9 mouse cellular contexts compared by ENCODE assay signal in genomic region chr10:9495143-9495651, GRCm38 (mm10).
DNase-seq lines count a peak whose midpoint lies in the region; ATAC-seq lines count a peak whose summit lies in the region.
"Had no signal": no experiment of that assay in that cellular context is flagged by ENCODE, and none has a peak within 500 bp of the region (broad histone marks: within the 10 kb centered on the region; RNA-seq: fewer than 3 reads in every experiment).

No protein-coding gene starts in this region.

- WGBS in heart, embryonic 11.5 days (ENCODE audit: insufficient replicate concordance), result 18% methylated on average over 6 of the region's 6 CpGs
- WGBS in forebrain, embryonic 16.5 days, result 3% methylated on average over 6 of the region's 6 CpGs
- 25% methylated on average over 6 of the region's 6 CpGs for WGBS in lung, embryonic 16.5 days

- H3K9ac ChIP-seq in heart, embryonic 11.5 days (ENCODE audit: low read depth, low read length), result no peak overlapping the region
- no peak overlapping the region for H3K9ac ChIP-seq in forebrain, embryonic 16.5 days (replicated peaks; ENCODE audit: low read depth, low read length)
- H3K9ac ChIP-seq in lung, embryonic 16.5 days (ENCODE audit: low read length), result no peak overlapping the region

- no peaks in the 10 kb centered on the region for H3K9me3 ChIP-seq in heart, embryonic 11.5 days (replicated peaks; ENCODE audit: control insufficient read depth, low read length)
- H3K9me3 ChIP-seq in forebrain, embryonic 16.5 days (ENCODE audit: control insufficient read depth, low read length), result no peaks in the 10 kb centered on the region
- H3K9me3 ChIP-seq in lung, embryonic 16.5 days (ENCODE audit: control insufficient read depth, low read length), result no peaks in the 10 kb centered on the region

- no peaks in the 10 kb centered on the region for H3K36me3 ChIP-seq in heart, embryonic 11.5 days (ENCODE audit: control insufficient read depth, insufficient read depth, low read length)
- H3K36me3 ChIP-seq in forebrain, embryonic 16.5 days (ENCODE audit: control insufficient read depth, insufficient read depth), result no peaks in the 10 kb centered on the region
- H3K36me3 ChIP-seq in lung, embryonic 16.5 days (ENCODE audit: control insufficient read depth, insufficient read depth, low read length), result no peaks in the 10 kb centered on the region

- H3K4me3 ChIP-seq in heart, embryonic 11.5 days (ENCODE audit: low read depth, low read length), result no peak overlapping the region
- H3K4me3 ChIP-seq in forebrain, embryonic 16.5 days (replicated peaks; ENCODE audit: low read length), result no peak overlapping the region
- no peak overlapping the region for H3K4me3 ChIP-seq in lung, embryonic 16.5 days (ENCODE audit: low read length)

- H3K27ac ChIP-seq in heart, embryonic 11.5 days (ENCODE audit: low read depth, low read length), result no peak overlapping the region
- no peak overlapping the region for H3K27ac ChIP-seq in forebrain, embryonic 16.5 days (ENCODE audit: low read length)
- peak overlapping the region; percentile 27; the same call in 1 of the 2 replicates for H3K27ac ChIP-seq in lung, embryonic 16.5 days (ENCODE audit: low read length)

- no peak overlapping the region for H3K4me2 ChIP-seq in heart, embryonic 11.5 days
- H3K4me2 ChIP-seq in forebrain, embryonic 16.5 days (ENCODE audit: low read length), result no peak overlapping the region
- H3K4me2 ChIP-seq in lung, embryonic 16.5 days (ENCODE audit: low read depth, low read length), result no peak overlapping the region

- H3K4me1 ChIP-seq in heart, embryonic 11.5 days (ENCODE audit: control insufficient read depth, insufficient read depth, low read length), result 0 out of 2 replicates have a peak, but pooled peaks cover 2% of the 10 kb centered on the region
- peaks cover 10% of the 10 kb centered on the region; the same call in 1 of the 2 replicates for H3K4me1 ChIP-seq in forebrain, embryonic 16.5 days (replicated peaks; ENCODE audit: control insufficient read depth, insufficient read depth, low read length)
- H3K4me1 ChIP-seq in lung, embryonic 16.5 days (replicated peaks; ENCODE audit: control insufficient read depth, insufficient read depth, low read length), result 0 out of 2 replicates have a peak, but pooled peaks cover 2% of the 10 kb centered on the region

- DNase-seq in heart, adult 11 months, result peak; percentile 97
- DNase-seq in MN1 (ENCODE audit: low spot score), result peak; percentile 58
- DNase-seq in thymus, postnatal 10 days (ENCODE audit: low spot score in 2 of 2), result no peak
- no peak for DNase-seq in ovary, adult 18-20 months (ENCODE audit: low spot score)
- DNase-seq in layer of hippocampus, postnatal 36 days, result no peak
- DNase-seq: adrenal gland, postnatal 25 days had no signal

- no peaks in the 10 kb centered on the region for H3K27me3 ChIP-seq in heart, embryonic 11.5 days (ENCODE audit: control insufficient read depth, insufficient read depth, low read length)
- no peaks in the 10 kb centered on the region for H3K27me3 ChIP-seq in forebrain, embryonic 16.5 days (replicated peaks; ENCODE audit: control insufficient read depth, insufficient read depth, low read length)
- H3K27me3 ChIP-seq in lung, embryonic 16.5 days (ENCODE audit: control insufficient read depth, insufficient read depth, low read depth, low read length), result no peaks in the 10 kb centered on the region

- ATAC-seq in heart, embryonic 11.5 days (replicated peaks; ENCODE audit: insufficient number of reproducible peaks, low FRiP score, low TSS enrichment), result no peak
- ATAC-seq in forebrain, embryonic 16.5 days, result peak; percentile 54
- ATAC-seq in lung, embryonic 16.5 days (ENCODE audit: low read depth), result peak; percentile 69

Comparison
In these comparisons a context has a peak if more than half of its experiments do, and no peak if none do; other contexts are left out.
1. DNase-seq: peak in heart, adult 11 months (single experiment) and MN1 (single experiment); none in thymus, postnatal 10 days (0 of 2), ovary, adult 18-20 months (single experiment) and layer of hippocampus, postnatal 36 days (0 of 2).